Mouse (Mus musculus): ENCODE data around the gene Pipox. TPM values are rescaled to one million over a fixed set of nuclear protein-coding genes. Genes with fewer than 3 reads are reported as not detected.

Gene Pipox
- polyA plus RNA-seq, 1 experiment from 2014 or later, result 9.0 TPM

DNA sequence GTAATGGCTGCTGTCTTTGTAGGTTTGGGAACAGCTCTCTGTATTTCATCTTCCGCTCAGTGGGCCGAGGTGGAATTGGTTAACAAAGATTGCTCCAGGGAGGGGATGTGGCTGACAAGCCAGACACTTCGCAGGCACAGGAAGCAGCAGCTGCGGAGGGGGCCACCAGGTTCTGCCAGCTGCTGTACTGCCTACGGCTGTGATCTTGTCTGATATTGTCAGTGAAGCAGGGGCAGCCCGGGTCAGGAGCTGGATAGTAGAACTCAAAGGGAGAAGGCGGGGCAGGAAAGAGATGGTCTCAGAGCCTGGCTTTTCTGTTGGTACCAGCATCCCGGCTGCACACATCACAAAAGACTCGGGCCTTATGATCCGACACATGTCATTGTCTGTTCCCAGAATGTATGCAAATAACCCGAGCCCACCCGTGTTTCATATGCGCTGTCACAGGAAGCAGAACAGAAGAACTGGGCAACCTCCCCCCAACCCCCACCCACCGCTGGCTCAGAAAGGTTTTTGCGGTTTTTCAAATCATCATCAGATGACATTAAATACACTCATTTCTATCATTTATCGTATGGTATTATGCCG, 6.4 kb downstream of the Pipox start:
- Histone ChIP-seq H3K27ac (replicated peaks) (peak overlapping the region; percentile 80), H3K36me3 (0 out of 2 replicates have a peak, but pooled peaks cover 2% of the 10 kb centered on the region), H3K4me3 (peak overlapping the region; percentile 23; the same call in 1 of the 2 replicates), H3K27me3 (ENCODE audit: low read depth, poor library complexity, severe bottlenecking) (peaks cover 59% of the 10 kb centered on the region), H3K9me3 (replicated peaks) (no peaks in the 10 kb centered on the region), H3K4me1 (peaks cover 75% of the 10 kb centered on the region)
- DNase-seq (ENCODE audit: low spot score), result peak; percentile 65
- WGBS, result 40% methylated on average over 17 of the region's 17 CpGs

DNA sequence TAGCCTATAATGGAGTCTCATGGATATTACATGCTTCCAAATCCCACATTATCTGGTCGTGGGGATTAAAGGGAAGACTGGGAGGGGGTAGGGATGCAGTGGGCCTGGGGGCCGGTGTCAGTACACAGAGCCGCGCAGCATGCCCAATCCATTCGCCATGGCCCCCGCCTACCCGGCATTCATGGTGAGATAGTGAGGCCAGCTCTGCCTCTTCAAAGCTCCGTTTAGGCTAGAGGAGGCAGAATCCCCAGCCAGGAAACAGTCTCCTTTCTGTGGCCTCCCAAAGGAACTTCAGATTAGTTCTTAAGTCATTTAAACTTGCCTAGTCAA, 8.7 kb downstream of the Pipox start:
- Histone ChIP-seq H3K27ac (replicated peaks) (peak overlapping the region; percentile 80), H3K9me3 (replicated peaks) (no peaks in the 10 kb centered on the region), H3K4me1 (peaks cover 66% of the 10 kb centered on the region), H3K4me3 (peak overlapping the region; percentile 28), H3K36me3 (0 out of 2 replicates have a peak, but pooled peaks cover 5% of the 10 kb centered on the region), H3K27me3 (ENCODE audit: low read depth, poor library complexity, severe bottlenecking) (peaks cover 68% of the 10 kb centered on the region)
- WGBS, result 33% methylated on average over 8 of the region's 8 CpGs
- peak; percentile 86 for DNase-seq (ENCODE audit: low spot score)

DNA sequence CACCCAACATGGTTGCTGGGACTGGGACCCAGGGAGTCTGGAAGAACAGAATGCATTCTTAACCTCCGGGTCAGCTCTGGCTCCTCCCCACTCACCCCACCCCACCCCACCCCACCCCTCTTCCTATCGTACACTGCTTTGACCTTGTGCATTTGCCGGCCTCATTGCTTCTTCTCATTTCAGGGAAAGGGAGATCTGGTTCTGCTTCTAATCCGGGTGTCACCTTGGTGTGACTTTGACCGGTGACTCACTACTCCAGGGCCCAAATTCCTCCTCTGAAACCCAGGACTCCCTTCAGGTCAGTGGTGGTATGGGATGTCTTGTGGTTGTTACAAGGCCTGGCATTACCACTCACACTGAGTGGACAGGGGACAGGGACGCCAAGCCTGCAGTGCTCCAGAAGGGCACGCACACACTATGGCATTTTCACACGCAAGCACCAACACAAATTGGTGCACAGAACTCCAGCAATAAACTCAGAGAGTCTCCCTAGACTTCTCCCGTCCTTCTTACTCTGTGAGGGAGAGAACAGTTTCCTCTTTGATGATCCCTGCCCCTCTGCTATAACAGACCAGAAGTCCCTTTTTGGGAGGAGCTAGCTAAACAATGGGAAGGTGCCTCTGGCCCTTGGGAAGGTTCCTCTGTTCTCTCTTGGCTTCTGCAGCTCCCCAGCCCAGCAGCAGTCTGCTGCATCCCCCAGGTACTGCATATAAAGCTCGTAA, 9.2 kb downstream of the Pipox start:
- H3K27me3 ChIP-seq (ENCODE audit: low read depth, poor library complexity, severe bottlenecking), result peaks cover 71% of the 10 kb centered on the region
- 34% methylated on average over 10 of the region's 10 CpGs for WGBS
- H3K36me3 ChIP-seq, result 0 out of 2 replicates have a peak, but pooled peaks cover 5% of the 10 kb centered on the region
- H3K4me3 ChIP-seq, result peak overlapping the region; percentile 28
- peak overlapping the region; percentile 80 for H3K27ac ChIP-seq (replicated peaks)
- H3K9me3 ChIP-seq (replicated peaks), result no peaks in the 10 kb centered on the region
- peak; percentile 43 for DNase-seq (ENCODE audit: low spot score)
- peaks cover 65% of the 10 kb centered on the region for H3K4me1 ChIP-seq

DNA sequence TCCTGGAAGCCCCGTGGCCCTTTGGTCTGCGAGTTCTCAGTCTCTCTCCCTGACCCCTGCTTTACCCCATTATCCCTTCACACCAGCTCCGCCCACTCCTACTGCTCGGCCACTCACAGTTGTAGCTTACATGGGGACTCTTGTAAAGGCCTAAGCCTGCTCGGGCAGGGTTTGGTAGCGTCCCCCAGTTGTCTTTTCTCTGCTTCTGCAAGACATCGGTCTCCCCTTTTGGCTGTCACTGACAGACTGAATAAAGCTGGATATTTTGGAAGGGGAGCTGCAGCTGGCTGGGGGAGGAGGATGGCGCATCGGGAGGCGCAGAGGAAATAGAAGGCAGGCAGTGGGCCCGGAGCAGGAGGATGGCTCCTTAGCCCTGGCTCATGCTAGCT, 17.1 kb downstream of the Pipox start:
- no peaks in the 10 kb centered on the region for H3K9me3 ChIP-seq (replicated peaks)
- H3K27ac ChIP-seq (replicated peaks), result peak overlapping the region; percentile 78
- no peaks in the 10 kb centered on the region for H3K36me3 ChIP-seq
- peaks cover 50% of the 10 kb centered on the region for H3K4me1 ChIP-seq
- WGBS, result 45% methylated on average over 11 of the region's 11 CpGs
- peaks cover 71% of the 10 kb centered on the region for H3K27me3 ChIP-seq (ENCODE audit: low read depth, poor library complexity, severe bottlenecking)
- peak overlapping the region; percentile 19; the same call in 1 of the 2 replicates for H3K4me3 ChIP-seq
- DNase-seq (ENCODE audit: low spot score), result peak; percentile 39

DNA sequence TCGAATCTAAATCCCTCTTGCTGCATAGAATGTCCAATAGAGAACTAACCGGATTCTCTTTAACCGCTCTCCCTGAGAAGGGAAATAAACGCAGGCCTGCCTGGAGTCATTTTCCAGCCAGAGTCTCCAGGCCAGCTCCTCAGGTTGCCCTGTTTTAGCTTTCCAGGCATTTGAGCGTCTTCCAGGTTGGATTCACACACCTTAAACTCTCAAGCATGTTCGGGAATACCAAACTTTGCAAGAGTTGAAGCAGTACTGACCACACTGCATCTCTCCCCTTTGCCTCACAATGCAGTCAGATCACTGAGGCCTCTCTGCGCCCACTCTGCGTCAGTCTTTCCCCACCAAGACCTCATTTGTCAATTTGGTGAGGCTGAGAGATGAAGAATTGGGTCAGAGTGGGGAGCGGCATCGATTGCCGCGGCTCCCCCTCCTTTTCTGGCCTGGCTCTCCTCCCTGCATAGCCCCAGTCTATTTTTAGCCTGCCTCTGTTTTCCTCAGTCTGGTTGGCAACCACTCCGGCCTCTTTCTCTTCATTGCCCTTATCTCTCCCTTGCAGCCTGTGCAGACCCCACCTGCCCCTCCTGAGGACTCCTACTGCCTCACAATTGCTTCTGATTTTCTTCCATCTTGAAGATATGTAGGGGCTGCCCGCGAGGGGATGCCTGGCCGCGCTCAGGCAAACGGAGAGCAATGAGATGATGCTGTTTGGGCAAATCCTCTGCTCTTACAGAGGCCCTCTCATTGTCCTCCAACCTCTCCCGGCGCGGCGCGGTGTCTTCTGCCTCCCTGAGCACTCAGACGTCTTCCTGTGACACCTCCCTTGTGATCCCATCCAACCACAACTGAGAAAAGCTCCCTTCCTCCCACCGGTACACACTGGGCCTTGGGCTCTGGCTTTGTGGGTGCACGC, 17.8 kb downstream of the Pipox start:
- H3K4me3 ChIP-seq, result peak overlapping the region; percentile 19; the same call in 1 of the 2 replicates
- no peaks in the 10 kb centered on the region for H3K9me3 ChIP-seq (replicated peaks)
- no peak for DNase-seq (ENCODE audit: low spot score)
- H3K27me3 ChIP-seq (ENCODE audit: low read depth, poor library complexity, severe bottlenecking), result peaks cover 69% of the 10 kb centered on the region
- H3K36me3 ChIP-seq, result no peaks in the 10 kb centered on the region
- WGBS, result 62% methylated on average over 26 of the region's 26 CpGs
- H3K27ac ChIP-seq (replicated peaks), result peak overlapping the region; percentile 78
- peaks cover 51% of the 10 kb centered on the region for H3K4me1 ChIP-seq

DNA sequence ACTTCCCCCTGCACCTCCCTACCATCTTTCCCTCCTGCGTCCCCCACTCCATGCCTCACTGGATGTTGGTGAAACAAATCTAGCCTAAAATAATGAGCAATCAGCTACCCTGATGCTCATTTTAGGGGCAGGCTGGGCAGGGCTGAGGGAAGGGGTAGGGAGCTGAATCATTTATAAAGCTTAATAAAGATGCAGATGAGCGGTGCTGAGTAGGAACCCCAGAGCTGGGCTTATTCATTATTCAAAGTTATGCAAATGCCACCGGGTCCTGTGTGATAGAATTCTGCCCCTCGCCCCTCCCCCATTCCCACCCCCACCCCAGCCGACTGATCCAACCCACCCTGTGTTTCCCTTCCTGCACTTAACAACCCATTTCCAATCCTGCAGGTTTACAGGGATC, 18.6 kb downstream of the Pipox start:
- H3K9me3 ChIP-seq (replicated peaks), result no peaks in the 10 kb centered on the region
- no peak overlapping the region for H3K4me3 ChIP-seq
- peaks cover 53% of the 10 kb centered on the region for H3K4me1 ChIP-seq
- no peaks in the 10 kb centered on the region for H3K36me3 ChIP-seq
- H3K27ac ChIP-seq (replicated peaks), result peak overlapping the region; percentile 49; the same call in 1 of the 2 replicates
- WGBS, result 55% methylated on average over 5 of the region's 5 CpGs
- H3K27me3 ChIP-seq (ENCODE audit: low read depth, poor library complexity, severe bottlenecking), result peaks cover 70% of the 10 kb centered on the region
- DNase-seq (ENCODE audit: low spot score), result no peak

DNA sequence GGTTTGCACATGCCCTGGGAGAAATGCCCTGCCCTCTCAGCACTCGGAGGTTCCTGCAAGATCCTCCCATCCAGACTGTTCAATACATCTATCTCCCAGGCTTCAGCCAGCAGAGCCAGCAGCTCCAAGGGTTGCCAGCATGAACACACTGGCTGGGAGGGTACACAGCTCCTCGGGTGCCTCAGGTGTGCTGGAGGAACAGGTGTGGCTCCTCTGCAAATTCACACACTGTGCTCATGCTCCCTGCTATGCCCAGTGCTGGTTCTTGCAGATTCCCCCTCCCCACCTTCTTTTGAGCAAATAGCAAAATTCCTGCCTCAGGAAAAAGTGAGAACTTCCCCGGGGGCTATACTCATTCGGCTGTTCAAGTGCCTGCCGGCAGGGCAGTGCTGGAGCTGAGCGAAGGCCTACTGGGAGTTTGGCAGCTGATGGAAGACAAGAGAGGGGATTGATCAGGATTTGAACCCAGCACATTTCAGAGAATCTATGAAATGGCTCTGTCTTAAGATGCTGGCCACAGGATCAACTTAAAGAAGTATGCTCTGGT, 19.1 kb downstream of the Pipox start:
- Histone ChIP-seq H3K4me3 (no peak overlapping the region), H3K4me1 (peaks cover 53% of the 10 kb centered on the region), H3K27me3 (ENCODE audit: low read depth, poor library complexity, severe bottlenecking) (peaks cover 69% of the 10 kb centered on the region), H3K27ac (replicated peaks) (peak overlapping the region; percentile 49; the same call in 1 of the 2 replicates), H3K36me3 (no peaks in the 10 kb centered on the region), H3K9me3 (replicated peaks) (no peaks in the 10 kb centered on the region)
- WGBS, result 72% methylated on average over 6 of the region's 6 CpGs
- no peak for DNase-seq (ENCODE audit: low spot score)

DNA sequence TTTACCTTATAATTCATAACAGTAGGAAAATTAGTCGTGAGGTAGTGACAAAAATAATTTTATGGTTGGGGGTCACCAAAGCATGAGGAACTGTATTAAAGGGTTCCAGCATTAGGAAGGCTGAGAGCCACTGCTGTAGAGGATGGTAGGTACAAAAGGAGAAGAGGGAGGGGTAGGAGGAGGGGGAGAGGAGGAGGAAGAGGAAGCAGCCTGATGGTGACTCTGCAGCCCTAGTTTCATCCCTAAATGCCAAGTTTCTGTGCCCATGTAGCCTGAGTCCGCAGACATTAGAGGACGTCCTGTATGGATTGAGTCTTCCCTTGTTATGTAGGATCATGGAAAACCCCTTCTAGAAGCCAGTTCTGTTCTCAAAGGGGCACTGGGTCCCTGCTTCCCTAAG, 20.8 kb downstream of the Pipox start:
- 0 out of 2 replicates have a peak overlapping the region, but pooled peaks have one; percentile 33 for H3K4me3 ChIP-seq
- 45% methylated on average over 3 of the region's 3 CpGs for WGBS
- H3K4me1 ChIP-seq, result peaks cover 65% of the 10 kb centered on the region

DNA sequence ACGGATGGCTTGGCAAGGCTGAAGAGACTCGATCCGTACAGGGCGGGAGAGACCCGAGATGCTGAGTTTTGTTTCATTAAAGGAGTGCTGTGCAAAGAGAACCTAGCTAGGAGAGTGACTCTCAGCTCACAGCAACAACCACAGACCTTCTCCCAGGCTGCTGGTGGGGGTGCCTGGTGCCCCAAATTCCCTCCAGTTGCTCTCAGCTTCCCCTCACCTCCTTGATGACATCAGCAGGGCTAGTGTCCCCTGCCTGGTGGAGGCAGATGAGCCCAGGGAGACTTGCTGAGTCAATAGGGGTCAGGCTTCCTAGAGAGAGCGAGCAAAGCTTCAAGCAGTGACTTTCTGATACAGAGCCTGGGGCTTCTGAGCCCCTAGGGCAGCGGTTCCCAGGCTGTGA, 21.2 kb downstream of the Pipox start:
- no peaks in the 10 kb centered on the region for H3K9me3 ChIP-seq (replicated peaks)
- peak overlapping the region; percentile 70 for H3K27ac ChIP-seq (replicated peaks)
- H3K4me3 ChIP-seq, result peak overlapping the region; percentile 33
- H3K4me1 ChIP-seq, result peaks cover 69% of the 10 kb centered on the region
- 5% methylated on average over 7 of the region's 7 CpGs for WGBS
- H3K36me3 ChIP-seq, result no peaks in the 10 kb centered on the region
- DNase-seq (ENCODE audit: low spot score), result no peak
- peaks cover 81% of the 10 kb centered on the region for H3K27me3 ChIP-seq (ENCODE audit: low read depth, poor library complexity, severe bottlenecking)

More for the DNA sequence above, 20.8 kb downstream of the Pipox start:
- H3K27ac ChIP-seq (replicated peaks), result no peak overlapping the region
- no peak for DNase-seq (ENCODE audit: low spot score)
- H3K27me3 ChIP-seq (ENCODE audit: low read depth, poor library complexity, severe bottlenecking), result peaks cover 77% of the 10 kb centered on the region
- H3K9me3 ChIP-seq (replicated peaks), result no peaks in the 10 kb centered on the region
- H3K36me3 ChIP-seq, result no peaks in the 10 kb centered on the region

DNA sequence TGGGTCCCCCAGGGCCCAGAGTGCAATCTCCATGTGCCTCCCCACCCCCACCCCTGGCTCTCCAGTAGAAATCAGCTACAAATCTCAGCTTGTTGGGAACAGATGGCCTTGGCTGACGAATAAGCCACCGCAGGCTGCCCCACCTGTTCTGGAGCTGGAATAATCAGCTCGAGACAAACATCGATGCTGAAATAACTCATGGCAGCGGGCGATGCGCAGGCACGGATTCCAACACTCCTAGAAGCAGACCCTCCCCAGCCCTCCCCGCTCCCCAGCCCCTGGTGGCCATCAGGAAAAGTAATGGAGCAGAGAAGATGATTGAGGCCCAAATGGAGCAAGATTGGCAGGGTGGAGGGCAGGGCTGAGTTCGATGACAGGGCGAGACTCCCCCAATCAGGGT, 21.7 kb downstream of the Pipox start:
- Histone ChIP-seq H3K27me3 (ENCODE audit: low read depth, poor library complexity, severe bottlenecking) (peaks cover 84% of the 10 kb centered on the region), H3K4me1 (peaks cover 70% of the 10 kb centered on the region), H3K9me3 (replicated peaks) (no peaks in the 10 kb centered on the region), H3K27ac (replicated peaks) (peak overlapping the region; percentile 70), H3K36me3 (no peaks in the 10 kb centered on the region), H3K4me3 (peak overlapping the region; percentile 33)
- peak; percentile 44 for DNase-seq (ENCODE audit: low spot score)
- 3% methylated on average over 11 of the region's 11 CpGs for WGBS

DNA sequence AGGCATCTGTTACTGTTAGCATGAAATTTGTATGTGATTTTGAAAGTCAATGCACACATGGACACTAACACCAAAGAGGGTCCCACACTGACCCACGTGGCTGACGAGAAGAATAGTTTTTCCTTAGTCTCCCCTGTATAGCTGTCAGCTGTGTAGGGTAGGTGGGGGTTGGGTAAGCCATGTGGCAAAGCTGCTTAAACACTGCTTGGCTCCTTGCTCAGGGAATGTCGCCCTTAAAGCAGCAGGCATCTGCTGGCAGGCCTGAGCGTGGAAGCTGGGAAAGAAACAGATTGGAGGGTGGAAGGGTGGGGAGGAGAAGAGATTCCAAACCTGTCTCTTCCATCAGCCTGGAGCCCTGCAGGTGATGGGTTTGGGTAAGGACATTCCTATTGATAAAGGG, 22.5 kb downstream of the Pipox start:
- Histone ChIP-seq H3K4me3 (no peak overlapping the region), H3K27ac (replicated peaks) (no peak overlapping the region), H3K36me3 (no peaks in the 10 kb centered on the region), H3K4me1 (peaks cover 70% of the 10 kb centered on the region), H3K9me3 (replicated peaks) (no peaks in the 10 kb centered on the region), H3K27me3 (ENCODE audit: low read depth, poor library complexity, severe bottlenecking) (peaks cover 84% of the 10 kb centered on the region)
- 24% methylated on average over 4 of the region's 4 CpGs for WGBS
- DNase-seq (ENCODE audit: low spot score), result no peak

DNA sequence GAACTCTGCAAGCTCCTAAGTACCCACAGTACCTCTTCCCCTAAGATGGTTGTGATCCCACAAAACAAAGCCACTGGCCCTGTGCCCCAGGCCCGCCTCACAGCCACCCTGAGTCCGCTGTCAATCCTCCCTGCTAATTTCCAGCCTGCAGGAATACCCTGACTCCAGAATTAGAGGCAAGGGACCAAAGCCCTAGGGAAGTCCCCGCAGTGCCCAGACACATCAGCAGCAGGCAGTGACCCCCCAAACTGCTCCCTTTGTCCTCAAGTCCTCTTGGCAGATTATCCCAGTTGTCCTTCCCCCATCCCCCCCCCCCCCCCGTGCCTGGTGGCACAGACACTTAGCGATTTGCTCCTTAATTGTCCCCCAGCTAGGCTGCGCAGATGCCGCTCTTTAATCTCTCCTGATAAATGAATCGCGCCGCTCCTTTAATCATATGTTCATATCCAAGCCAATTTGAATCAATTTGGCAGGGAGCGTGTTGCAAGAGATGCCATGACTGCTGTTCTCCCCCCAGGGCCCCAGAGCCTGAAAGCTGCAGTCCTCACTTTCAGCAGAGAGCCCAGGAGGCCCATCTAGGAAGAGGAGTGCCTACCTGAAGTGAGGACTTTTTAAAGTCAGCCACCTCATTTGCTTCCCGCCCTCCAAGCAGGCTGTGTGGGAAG, 26.3 kb downstream of the Pipox start:
- no peak overlapping the region for H3K4me3 ChIP-seq
- H3K27ac ChIP-seq (replicated peaks), result peak overlapping the region; percentile 78
- peaks cover 89% of the 10 kb centered on the region for H3K27me3 ChIP-seq (ENCODE audit: low read depth, poor library complexity, severe bottlenecking)
- H3K4me1 ChIP-seq, result peaks cover 65% of the 10 kb centered on the region
- DNase-seq (ENCODE audit: low spot score), result no peak
- peaks cover 10% of the 10 kb centered on the region for H3K36me3 ChIP-seq
- WGBS, result 7% methylated on average over 11 of the region's 12 CpGs
- H3K9me3 ChIP-seq (replicated peaks), result no peaks in the 10 kb centered on the region

Data from midbrain, embryonic 10.5 days (tissue).